Mouse (Mus musculus) monocyte, adult 2 months (primary cell): Measurements from ENCODE around the gene Cd300a.
"Not testable (repeated sequence)": the region's sequence is repeated elsewhere in the genome, so short reads cannot be mapped to it uniquely, and the experiment has no call there.

Experiments used
- DNase-seq, 2 experiments: peaks; one replicate each; pipeline ENCODE4 v3.0.0; 2022; ENCODE audit warnings: low spot score in 2 of 2, low read depth in 1 of 2

The Cd300a gene

DNA sequence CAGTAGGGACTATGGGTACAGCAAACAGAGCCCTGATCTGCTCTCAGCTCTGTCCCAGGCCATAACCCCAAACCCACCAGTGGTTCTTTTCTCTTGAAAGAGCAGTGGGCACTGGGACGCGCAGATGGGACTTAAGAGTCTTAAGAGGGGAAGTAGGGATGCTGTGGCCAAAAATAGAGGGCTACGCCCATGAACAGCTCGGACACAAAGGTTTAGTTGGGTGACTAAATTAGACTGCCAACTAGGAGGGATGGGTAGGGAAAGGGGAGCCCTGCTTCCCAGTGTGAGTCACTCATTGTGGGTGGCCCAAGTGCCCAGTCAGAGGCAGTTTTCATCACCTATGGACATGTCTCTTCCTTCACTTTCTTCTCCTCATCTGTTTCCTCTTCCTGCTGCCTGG is 13.4 kb downstream of the Cd300a start:
- DNase-seq = peak; percentile 76 to 80

GRCm38 (mm10) chr11:114907567-114907966 is 17.7 kb downstream of the Cd300a start:
- DNase-seq = peak; percentile 82 to 89

- DNase-seq = peak; percentile 57 to 68
These were observed 18.2 kb downstream of the Cd300a start for GRCm38 (mm10) chr11:114908086-114908485.

DNA sequence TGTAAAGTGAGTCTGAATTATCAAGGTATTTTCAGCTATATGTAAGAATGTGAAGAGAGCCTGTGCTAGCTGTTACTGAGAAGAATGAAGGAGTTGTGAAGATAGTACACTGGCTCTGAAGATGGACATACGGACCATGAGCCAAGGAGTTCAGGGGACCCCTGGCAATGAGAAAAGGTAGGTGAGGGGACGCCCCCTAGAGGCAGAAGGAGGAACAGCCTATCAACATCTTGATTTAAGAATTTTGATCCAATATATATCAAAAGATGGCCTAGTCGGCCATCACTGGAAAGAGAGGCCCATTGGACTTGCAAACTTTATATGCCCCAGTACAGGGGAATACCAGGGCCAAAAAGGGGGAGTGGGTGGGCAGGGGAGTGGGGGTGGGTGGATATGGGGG is 19.7 kb downstream of the Cd300a start:
- not testable (repeated sequence) for DNase-seq

GRCm38 (mm10) chr11:114912847-114913246 is 23.0 kb downstream of the Cd300a start:
- peak; percentile 64 to 87 for DNase-seq

DNA sequence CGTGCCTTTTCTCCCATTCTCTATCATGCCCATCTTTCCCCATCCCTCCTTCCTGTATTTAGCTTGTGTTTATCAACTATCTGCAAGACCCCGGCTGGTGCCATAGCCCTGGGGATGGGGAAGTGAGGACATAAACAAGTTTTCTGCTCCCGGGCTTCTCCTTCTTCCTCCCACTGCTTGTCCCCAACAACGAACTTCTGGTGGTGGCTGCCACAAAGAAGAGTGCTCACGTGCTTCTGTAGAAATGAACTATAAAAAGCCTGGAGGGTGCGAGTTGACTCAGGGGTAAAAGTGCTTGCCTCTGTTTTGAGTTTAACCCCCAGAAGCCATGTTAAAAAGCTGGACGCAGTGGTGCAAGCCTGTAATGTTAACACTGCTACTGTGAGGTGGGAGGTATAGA is 25.1 kb downstream of the Cd300a start:
- DNase-seq = no peak

- no peak for DNase-seq
These were observed 27.3 kb downstream of the Cd300a start for GRCm38 (mm10) chr11:114917120-114917519.

DNA sequence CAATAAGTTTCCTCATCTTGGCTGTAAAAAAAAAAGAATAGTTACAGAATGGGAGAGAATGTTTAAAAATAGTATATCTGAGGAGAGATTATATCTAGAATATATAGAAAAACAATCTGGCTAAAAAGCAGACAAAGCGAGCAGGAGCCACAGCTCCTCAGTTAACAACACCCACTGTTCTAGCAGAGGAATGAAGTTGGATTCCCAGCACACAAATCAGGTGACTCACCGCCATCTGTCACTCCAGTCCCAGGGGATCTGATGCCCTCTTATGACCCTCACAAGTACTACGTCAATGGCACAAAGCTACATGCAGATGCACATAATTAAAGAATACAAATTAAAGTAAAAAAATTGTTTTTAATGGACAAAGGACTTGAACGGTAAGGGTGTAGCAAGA is 32.6 kb downstream of the Cd300a start:
- no peak for DNase-seq

DNA sequence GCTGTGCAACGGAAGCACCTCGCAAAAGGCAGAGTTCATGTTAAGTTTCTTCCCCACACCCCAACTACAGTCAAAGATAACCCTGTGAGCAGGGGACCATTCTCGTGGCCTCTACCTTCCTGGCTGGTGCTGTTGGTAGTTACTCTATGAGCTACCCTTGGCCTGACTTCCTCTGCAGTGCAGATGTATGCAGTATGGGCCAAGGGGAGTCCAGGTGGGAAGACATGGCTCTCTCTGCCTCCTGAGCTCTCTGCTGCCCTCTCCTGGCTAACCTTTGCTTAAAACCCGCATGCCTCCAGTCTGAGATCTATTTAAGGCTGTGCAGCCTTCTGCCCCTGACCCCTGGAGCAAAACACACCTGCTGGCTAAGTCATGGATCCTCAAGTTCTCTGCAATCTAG is 34.1 kb downstream of the Cd300a start:
- no peak for DNase-seq

- no peak for DNase-seq
These were observed 39.7 kb downstream of the Cd300a start for GRCm38 (mm10) chr11:114929581-114929980.

DNA sequence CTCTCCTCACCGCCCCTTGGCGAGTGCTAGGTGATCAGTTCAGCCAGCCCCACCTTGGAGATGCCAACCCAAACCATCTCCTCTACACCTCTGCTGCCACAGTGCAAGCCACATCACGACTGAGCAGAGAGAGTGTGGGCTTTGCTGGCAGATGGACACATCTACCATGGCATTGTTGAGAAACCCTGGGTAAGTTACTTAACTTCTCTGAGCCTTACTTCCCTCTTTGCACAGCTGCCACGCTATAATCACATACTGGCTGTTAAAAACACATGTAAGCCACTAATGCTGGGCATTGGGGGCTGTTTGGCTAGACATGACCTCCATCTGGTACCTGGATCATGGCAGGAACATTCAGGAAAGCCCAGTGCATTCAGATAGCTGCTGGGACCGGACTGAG is 41.2 kb downstream of the Cd300a start:
- DNase-seq = peak in 1 of 2 experiments; percentile 41

- peak in 1 of 2 experiments; percentile 15 for DNase-seq
These were observed 43.8 kb downstream of the Cd300a start for GRCm38 (mm10) chr11:114933591-114933990.

- peak in 1 of 2 experiments; percentile 21 for DNase-seq
These were observed 44.3 kb downstream of the Cd300a start, which contains the start of gene Cd300lb for GRCm38 (mm10) chr11:114934144-114934543. Gene Cd300lb, minus strand, starts transcription at chr11:114934386.
